Mouse (Mus musculus) kidney, postnatal 0 days (tissue): ENCODE results near the gene Cluh. TPM values are rescaled to one million over a fixed set of nuclear protein-coding genes. Genes with fewer than 3 reads are reported as not detected.
A peak's percentile ranks its signal among the peaks of the same experiment; 100 is the strongest.

Experiments used
- ATAC-seq: fragments of 200-750 bp; cut with Nextera tagmentation; replicated peaks from 2 replicates; pipeline ENCODE4 v1.8.0; 2017; ENCODE audit warnings: low read depth, moderate number of reproducible peaks, moderate TSS enrichment, moderate library complexity; ENCODE audit not compliant: low FRiP score
- DNase-seq: peaks from one replicate; pipeline ENCODE4 v3.0.0-alpha.2; 2016; ENCODE audit warnings: low spot score
- H3K27ac ChIP-seq: fragments of 300-500 bp; sonication (generic); 2 replicates; pipeline ENCODE4 v1.5.1; 2014; ENCODE audit warnings: mild to moderate bottlenecking
- H3K27me3 ChIP-seq: fragments of 300-500 bp; sonication (generic); 2 replicates; pipeline ENCODE4 v1.6.1; 2014; ENCODE audit warnings: low read length, mixed read lengths; ENCODE audit not compliant: insufficient read depth
- H3K36me3 ChIP-seq: fragments of 300-500 bp; sonication (generic); 2 replicates; pipeline ENCODE4 v1.6.1; 2014; ENCODE audit warnings: low read length, mixed read lengths; ENCODE audit not compliant: insufficient read depth
- H3K4me1 ChIP-seq: fragments of 300-500 bp; sonication (generic); replicated peaks from 2 replicates; pipeline ENCODE4 v1.6.1; 2014; ENCODE audit warnings: antibody characterized with exemption, low read length, mixed read lengths; ENCODE audit not compliant: insufficient read depth
- H3K4me2 ChIP-seq: fragments of 300-500 bp; sonication (generic); 2 replicates; pipeline ENCODE4 v1.6.1; 2014; ENCODE audit warnings: mild to moderate bottlenecking, low read length, moderate library complexity, mixed read lengths
- H3K4me3 ChIP-seq: fragments of 300-500 bp; sonication (generic); replicated peaks from 2 replicates; pipeline ENCODE4 v1.5.1; 2014; ENCODE audit warnings: low read depth, low read length
- H3K9ac ChIP-seq: fragments of 300-500 bp; sonication (generic); 2 replicates; pipeline ENCODE4 v1.6.1; 2014; ENCODE audit warnings: low read depth, low read length
- H3K9me3 ChIP-seq: fragments of 300-500 bp; sonication (generic); replicated peaks from 2 replicates; pipeline ENCODE4 v1.6.1; 2016; ENCODE audit warnings: low read length, inconsistent platforms, mixed read lengths
- CTCF ChIP-seq: IDR thresholded peaks from 2 replicates; pipeline ENCODE4 v1.5.1; 2016; ENCODE audit warnings: antibody characterized with exemption, low read depth, mild to moderate bottlenecking, moderate library complexity
- WGBS: fragments of 180-500 bp; shearing (Covaris S2); extraction: QIAGEN DNeasy Blood & Tissue Kit; methylation state at CpG from one replicate; pipeline ENCODE4 v1.1.7; 2014; 5-methylcytosine and 5-hydroxymethylcytosine counted together
- polyA plus RNA-seq: library from polyadenylated mRNA; unstranded; fragments of >200 nt; fragmentation: Nextera tagmentation; extraction: Ambion mirVana; gene quantifications from 2 replicates; pipeline ENCODE4 v1.2.1, GENCODE M21; 2015

Cluh gene
- polyA plus RNA-seq, 1 experiment from 2014 or later: 32.6 TPM

DNA sequence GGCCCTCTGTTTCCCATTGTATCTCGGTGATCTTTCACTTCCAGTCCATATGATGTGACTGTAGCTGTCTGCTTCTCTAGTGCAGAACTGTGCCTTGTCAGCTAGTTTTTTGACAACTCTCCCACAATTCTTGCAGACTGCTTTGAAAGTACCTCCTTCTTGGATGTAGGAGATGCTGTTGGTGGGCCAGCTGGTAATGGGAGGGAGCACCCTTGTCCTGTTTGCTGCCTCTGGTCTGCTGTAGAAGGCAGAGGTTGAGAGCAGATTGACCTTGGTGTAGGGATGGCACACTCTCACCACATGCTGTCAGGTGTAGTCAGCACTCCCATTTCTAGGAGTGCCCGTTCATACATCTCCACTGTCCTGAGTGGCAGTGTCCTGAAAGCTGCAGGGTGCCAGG lies 19.7 kb downstream of the Cluh start:
- no peak overlapping the region for H3K27ac ChIP-seq
- WGBS: 85% methylated on average over 2 of the region's 2 CpGs
- no peak overlapping the region for H3K9ac ChIP-seq
- H3K4me3 ChIP-seq: no peak overlapping the region
- H3K9me3 ChIP-seq: no peaks in the 10 kb centered on the region
- no peaks in the 10 kb centered on the region for H3K4me1 ChIP-seq
- no peak for ATAC-seq
- H3K27me3 ChIP-seq: no peaks in the 10 kb centered on the region
- peaks cover 52% of the 10 kb centered on the region for H3K36me3 ChIP-seq
- H3K4me2 ChIP-seq: no peak overlapping the region
- TF ChIP-seq CTCF: no peak
- no peak for DNase-seq

DNA sequence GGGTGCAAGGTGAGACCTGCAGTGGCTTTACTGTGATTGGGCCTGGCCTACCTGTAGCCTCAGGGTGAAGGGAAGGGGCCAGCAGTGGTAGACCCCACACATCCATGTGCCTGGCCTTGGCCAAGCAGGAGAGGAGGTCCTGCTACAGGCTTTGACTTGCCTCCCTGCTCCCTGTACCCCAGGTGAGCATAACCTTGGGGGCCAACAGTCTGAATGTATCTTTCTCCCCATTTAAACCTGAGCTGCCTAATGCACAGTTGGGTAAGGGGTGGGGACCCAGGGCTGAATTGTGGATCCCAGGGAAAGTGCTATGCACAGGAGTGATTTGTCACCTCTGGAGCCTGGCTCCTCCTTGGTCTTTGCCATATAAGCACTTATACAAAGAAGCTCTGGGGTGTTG lies 20.9 kb downstream of the Cluh start:
- Histone ChIP-seq H3K36me3 (peaks cover 47% of the 10 kb centered on the region), H3K27me3 (no peaks in the 10 kb centered on the region), H3K4me1 (no peaks in the 10 kb centered on the region), H3K4me3 (no peak overlapping the region), H3K4me2 (no peak overlapping the region), H3K9me3 (no peaks in the 10 kb centered on the region), H3K27ac (no peak overlapping the region), H3K9ac (no peak overlapping the region)
- ATAC-seq: no peak
- no peak for TF ChIP-seq CTCF
- DNase-seq: no peak

DNA sequence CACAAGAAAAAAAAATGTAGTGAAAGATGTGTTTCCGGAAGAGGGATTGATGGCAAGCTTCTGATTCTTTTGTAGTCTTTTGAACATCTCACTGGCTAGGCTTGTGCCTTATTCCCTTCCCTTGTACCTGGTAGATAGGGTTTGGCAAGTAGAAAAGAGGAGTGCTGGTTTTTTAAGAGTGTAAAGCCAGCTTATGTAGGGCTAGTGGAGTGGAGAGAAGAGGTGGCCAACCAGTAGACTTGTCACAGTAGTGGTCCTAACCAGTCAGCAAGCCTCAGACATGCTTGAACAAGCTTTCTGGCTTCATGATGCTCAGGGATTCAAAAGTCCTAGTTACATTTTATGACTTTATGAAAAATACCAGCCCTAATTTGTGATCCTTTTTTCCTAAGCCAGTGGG lies 21.7 kb downstream of the Cluh start:
- DNase-seq (no peak), ATAC-seq (no peak)
- H3K27me3 ChIP-seq: no peaks in the 10 kb centered on the region
- H3K9me3 ChIP-seq: no peaks in the 10 kb centered on the region
- H3K4me2 ChIP-seq: no peak overlapping the region
- TF ChIP-seq CTCF: no peak
- H3K9ac ChIP-seq: no peak overlapping the region
- H3K4me1 ChIP-seq: no peaks in the 10 kb centered on the region
- H3K36me3 ChIP-seq: peaks cover 41% of the 10 kb centered on the region
- 80% methylated on average over 1 of the region's 1 CpGs for WGBS
- H3K4me3 ChIP-seq: no peak overlapping the region
- H3K27ac ChIP-seq: no peak overlapping the region

GRCm38 (mm10) chr11:74671839-74672238 lies 22.5 kb downstream of the Cluh start:
- H3K27me3 ChIP-seq: no peaks in the 10 kb centered on the region
- DNase-seq (no peak), ATAC-seq (no peak)
- H3K27ac ChIP-seq: no peak overlapping the region
- H3K9ac ChIP-seq: no peak overlapping the region
- no peak overlapping the region for H3K4me3 ChIP-seq
- no peak overlapping the region for H3K4me2 ChIP-seq
- peaks cover 33% of the 10 kb centered on the region for H3K36me3 ChIP-seq
- no peaks in the 10 kb centered on the region for H3K9me3 ChIP-seq
- no peak for TF ChIP-seq CTCF
- 80% methylated on average over 5 of the region's 5 CpGs for WGBS
- H3K4me1 ChIP-seq: no peaks in the 10 kb centered on the region

DNA sequence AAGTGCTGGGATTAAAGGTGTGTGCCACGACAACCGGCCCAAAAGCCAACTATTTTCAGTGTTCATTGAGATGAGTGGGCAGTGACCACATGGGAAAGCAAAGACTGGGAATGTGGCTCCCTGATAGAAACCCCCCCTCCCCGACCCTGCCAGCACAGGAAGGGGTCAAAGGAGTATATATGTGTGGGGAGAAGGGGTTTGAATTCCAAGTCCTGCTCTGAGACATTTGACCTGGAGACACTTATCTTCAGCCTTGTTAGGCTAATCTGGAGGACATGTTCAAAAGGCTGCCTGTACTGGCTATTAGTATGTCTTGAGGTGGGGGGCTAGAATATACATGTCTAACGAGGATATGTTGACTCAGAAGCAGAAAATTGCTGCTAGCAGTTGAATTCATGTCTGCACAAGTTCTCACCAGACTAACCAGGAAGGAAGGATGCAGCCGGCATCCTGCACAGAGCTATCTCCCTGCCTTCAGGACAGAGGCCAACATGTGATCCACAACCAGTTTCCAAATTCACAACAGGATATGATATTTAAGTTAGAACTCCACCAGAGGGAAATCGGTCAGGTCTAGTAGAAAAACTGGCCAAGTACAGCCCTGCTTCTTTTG lies 23.7 kb downstream of the Cluh start:
- DNase-seq: no peak
- TF ChIP-seq CTCF: no peak
- no peak overlapping the region for H3K4me3 ChIP-seq
- peaks cover 26% of the 10 kb centered on the region for H3K36me3 ChIP-seq
- H3K4me2 ChIP-seq: no peak overlapping the region
- H3K4me1 ChIP-seq: no peaks in the 10 kb centered on the region
- no peak overlapping the region for H3K9ac ChIP-seq
- WGBS: 79% methylated on average over 6 of the region's 6 CpGs
- no peak overlapping the region for H3K27ac ChIP-seq
- no peak for ATAC-seq
- H3K9me3 ChIP-seq: no peaks in the 10 kb centered on the region
- H3K27me3 ChIP-seq: no peaks in the 10 kb centered on the region

DNA sequence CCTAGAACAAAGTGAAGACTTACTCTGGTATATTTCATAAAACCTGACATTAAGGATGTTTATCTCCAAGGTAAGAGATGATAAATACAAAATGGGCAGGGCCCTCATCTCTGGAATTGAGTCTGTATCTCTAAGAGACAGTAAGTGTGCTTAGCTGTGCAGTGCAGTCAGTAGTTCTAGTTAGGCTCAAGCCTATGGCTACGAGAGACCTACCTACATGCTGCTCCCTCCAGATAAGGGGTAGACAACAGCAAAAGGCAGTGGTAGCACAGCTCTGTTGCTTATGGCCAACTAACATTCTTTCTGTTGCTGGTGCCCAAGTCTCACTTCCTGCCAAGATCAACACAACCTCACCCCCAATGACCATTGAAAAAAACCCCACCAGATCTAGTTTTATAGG lies 24.3 kb downstream of the Cluh start:
- 0 out of 2 replicates have a peak, but pooled peaks have one; percentile 6 for ATAC-seq
- no peaks in the 10 kb centered on the region for H3K4me1 ChIP-seq
- no peaks in the 10 kb centered on the region for H3K27me3 ChIP-seq
- TF ChIP-seq CTCF: no peak
- no peaks in the 10 kb centered on the region for H3K9me3 ChIP-seq
- no peak for DNase-seq
- H3K9ac ChIP-seq: no peak overlapping the region
- no peak overlapping the region for H3K4me3 ChIP-seq
- no peak overlapping the region for H3K27ac ChIP-seq
- peaks cover 30% of the 10 kb centered on the region for H3K36me3 ChIP-seq
- no peak overlapping the region for H3K4me2 ChIP-seq
- WGBS: 96% methylated on average over 1 of the region's 1 CpGs

DNA sequence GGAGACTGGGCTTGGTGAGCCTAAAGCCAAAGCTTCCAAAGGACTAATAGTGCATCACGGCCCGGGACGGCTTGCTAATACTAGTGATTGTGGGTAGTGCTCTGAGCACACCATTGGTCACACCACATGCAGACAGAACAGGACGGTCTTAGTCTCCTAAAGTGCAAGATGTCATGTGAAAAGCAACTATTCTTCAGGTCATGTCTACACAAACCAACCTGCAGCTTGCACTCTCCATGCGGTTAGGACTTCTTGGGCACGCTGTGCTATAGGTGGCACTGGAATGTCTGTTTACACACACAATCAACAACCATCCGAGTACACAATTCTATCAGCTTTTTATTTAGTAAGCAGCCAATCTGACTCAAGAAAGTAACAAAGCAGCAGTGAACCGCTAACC lies 25.4 kb downstream of the Cluh start:
- 93% methylated on average over 8 of the region's 8 CpGs for WGBS
- Histone ChIP-seq H3K9me3 (no peaks in the 10 kb centered on the region), H3K27ac (no peak overlapping the region), H3K4me3 (no peak overlapping the region), H3K36me3 (peaks cover 30% of the 10 kb centered on the region), H3K27me3 (no peaks in the 10 kb centered on the region), H3K9ac (no peak overlapping the region), H3K4me2 (no peak overlapping the region), H3K4me1 (no peaks in the 10 kb centered on the region)
- no peak for ATAC-seq
- no peak for DNase-seq
- no peak for TF ChIP-seq CTCF
